Mouse (Mus musculus): ENCODE measurements around the gene Gm20835.
"Not testable (repeated sequence)": the region's sequence is repeated elsewhere in the genome, so short reads cannot be mapped to it uniquely, and the experiment has no call there.

Gm20835 gene

DNA sequence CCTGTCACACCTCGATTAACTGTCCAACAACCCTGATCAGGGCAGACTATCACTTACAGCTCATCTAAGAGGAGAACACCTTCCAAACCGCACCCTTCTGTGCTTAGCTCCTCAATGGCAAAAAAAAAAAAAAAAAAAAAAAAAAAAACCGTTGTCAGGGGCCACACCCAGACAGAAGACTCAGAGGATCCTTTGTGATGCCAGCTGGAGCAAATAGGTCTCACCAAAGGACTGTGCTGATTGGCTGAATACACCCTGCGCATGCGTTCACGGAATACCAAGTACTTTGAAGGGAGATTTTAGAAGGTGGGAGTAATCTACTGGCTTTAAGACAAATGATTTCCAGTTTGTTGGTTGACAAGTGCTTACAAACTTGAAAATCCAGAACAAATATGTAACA lies at the start of gene Gm20835:
Gene Gm20835 (minus strand): TSS at position 101 of the 400 bp plus-strand sequence.
- not testable (repeated sequence) for DNase-seq (ENCODE audit: low read depth)

All from c-Kit-positive CD71-positive TER-119-negative erythroid progenitor cells, embryonic 14.5 days (primary cell).